In genomic region chr9:80020429-80020828, GRCm38 (mm10) we compare ENCODE assay signal across 16 mouse cellular contexts.
"Had no signal": no experiment of that assay in that cellular context is flagged by ENCODE, and none has a peak within 500 bp of the region (broad histone marks: within the 10 kb centered on the region; RNA-seq: fewer than 3 reads in every experiment).

No protein-coding gene starts in this region.

- H3K36me3 ChIP-seq: neural tube, embryonic 13.5 days; neural tube, embryonic 15.5 days; stomach, embryonic 15.5 days had no signal

- H3K9me3 ChIP-seq: neural tube, embryonic 13.5 days; neural tube, embryonic 15.5 days; stomach, embryonic 15.5 days had no signal

- H3K27me3 ChIP-seq: neural tube, embryonic 13.5 days; neural tube, embryonic 15.5 days; stomach, embryonic 15.5 days had no signal

- H3K4me1 ChIP-seq: neural tube, embryonic 13.5 days; neural tube, embryonic 15.5 days; stomach, embryonic 15.5 days had no signal

- H3K4me3 ChIP-seq: neural tube, embryonic 13.5 days; neural tube, embryonic 15.5 days; stomach, embryonic 15.5 days had no signal

- DNase-seq: retina, postnatal 1 day; right cerebral cortex, adult 18-20 months; right cerebral cortex, postnatal 14 days; right cerebral cortex, postnatal 25 days; right cerebral cortex, postnatal 4 days; spleen, adult 18-20 months; thymus, adult 18-20 months; thymus, adult 2 months; thymus, postnatal 14 days; thymus, postnatal 25 days; thymus, postnatal 36 days; thymus, postnatal 4 days had no signal

- H3K27ac ChIP-seq: neural tube, embryonic 13.5 days; neural tube, embryonic 15.5 days; stomach, embryonic 15.5 days; stomach, postnatal 0 days had no signal
